Mouse (Mus musculus): ENCODE measurements around the gene Meis2. TPM values are rescaled to one million over a fixed set of nuclear protein-coding genes. Genes with fewer than 3 reads are reported as not detected.

Gene Meis2
- polyA plus RNA-seq, 2 experiments = 17.9 to 26.2 TPM

- no peaks in the 10 kb centered on the region for H3K36me3 ChIP-seq (ENCODE audit: control insufficient read depth, insufficient read depth, low read length)
- peak overlapping the region; percentile 29 for H3K4me2 ChIP-seq (replicated peaks; ENCODE audit: low read depth, low read length, severe bottlenecking)
- WGBS = 6% methylated on average over 9 of the region's 9 CpGs
- H3K9ac ChIP-seq (ENCODE audit: low read depth, low read length, severe bottlenecking) = no peak overlapping the region
- H3K27me3 ChIP-seq (ENCODE audit: control insufficient read depth, insufficient read depth, low read length) = no peaks in the 10 kb centered on the region; the same call in 1 of the 2 replicates
- H3K27ac ChIP-seq (replicated peaks; ENCODE audit: low read depth, low read length) = 0 out of 2 replicates have a peak overlapping the region, but pooled peaks have one; percentile 27
- H3K4me3 ChIP-seq (replicated peaks; ENCODE audit: low read length) = no peak overlapping the region
- peaks cover 20% of the 10 kb centered on the region for H3K4me1 ChIP-seq (ENCODE audit: control insufficient read depth, insufficient read depth, low read length)
- peak; percentile 27 for DNase-seq (ENCODE audit: low spot score)
- no peak for TF ChIP-seq POLR2A (IDR thresholded peaks at IDR 0.05; ENCODE audit: borderline replicate concordance, extremely low read depth, insufficient read depth, insufficient read length)
- ATAC-seq (ENCODE audit: low FRiP score, low read depth) = peak; percentile 74
- H3K9me3 ChIP-seq (ENCODE audit: control insufficient read depth, low read length) = no peaks in the 10 kb centered on the region
Measured at GRCm38 (mm10) chr2:116021046-116021445, 44.6 kb downstream of the Meis2 start.

GRCm38 (mm10) chr2:116020451-116020951 lies 45.1 kb downstream of the Meis2 start:
- H3K4me2 ChIP-seq (replicated peaks; ENCODE audit: low read depth, low read length, severe bottlenecking) = peak overlapping the region; percentile 29
- DNase-seq (ENCODE audit: low spot score) = no peak
- no peak overlapping the region for H3K9ac ChIP-seq (ENCODE audit: low read depth, low read length, severe bottlenecking)

GRCm38 (mm10) chr2:116019959-116020358 lies 45.7 kb downstream of the Meis2 start:
- ATAC-seq (ENCODE audit: low FRiP score, low read depth) (no peak), DNase-seq (ENCODE audit: low spot score) (no peak)
- Histone ChIP-seq H3K36me3 (ENCODE audit: control insufficient read depth, insufficient read depth, low read length) (no peaks in the 10 kb centered on the region), H3K27me3 (ENCODE audit: control insufficient read depth, insufficient read depth, low read length) (no peaks in the 10 kb centered on the region; the same call in 1 of the 2 replicates), H3K4me2 (replicated peaks; ENCODE audit: low read depth, low read length, severe bottlenecking) (no peak overlapping the region), H3K27ac (replicated peaks; ENCODE audit: low read depth, low read length) (no peak overlapping the region), H3K9me3 (ENCODE audit: control insufficient read depth, low read length) (no peaks in the 10 kb centered on the region), H3K4me1 (ENCODE audit: control insufficient read depth, insufficient read depth, low read length) (peaks cover 20% of the 10 kb centered on the region), H3K9ac (ENCODE audit: low read depth, low read length, severe bottlenecking) (no peak overlapping the region), H3K4me3 (replicated peaks; ENCODE audit: low read length) (no peak overlapping the region)
- no peak for TF ChIP-seq POLR2A (IDR thresholded peaks at IDR 0.05; ENCODE audit: borderline replicate concordance, extremely low read depth, insufficient read depth, insufficient read length)
- 32% methylated on average over 9 of the region's 9 CpGs for WGBS

More at GRCm38 (mm10) chr2:116020451-116020951, 45.1 kb downstream of the Meis2 start:
- H3K27ac ChIP-seq (replicated peaks; ENCODE audit: low read depth, low read length) = 0 out of 2 replicates have a peak overlapping the region, but pooled peaks have one; percentile 27
- no peaks in the 10 kb centered on the region for H3K36me3 ChIP-seq (ENCODE audit: control insufficient read depth, insufficient read depth, low read length)
- no peak overlapping the region for H3K4me3 ChIP-seq (replicated peaks; ENCODE audit: low read length)
- 18% methylated on average over 5 of the region's 5 CpGs for WGBS
- H3K9me3 ChIP-seq (ENCODE audit: control insufficient read depth, low read length) = no peaks in the 10 kb centered on the region
- ATAC-seq (ENCODE audit: low FRiP score, low read depth) = peak; percentile 19; the same call in 1 of the 2 replicates
- no peak for TF ChIP-seq POLR2A (IDR thresholded peaks at IDR 0.05; ENCODE audit: borderline replicate concordance, extremely low read depth, insufficient read depth, insufficient read length)
- H3K27me3 ChIP-seq (ENCODE audit: control insufficient read depth, insufficient read depth, low read length) = no peaks in the 10 kb centered on the region; the same call in 1 of the 2 replicates
- peaks cover 20% of the 10 kb centered on the region for H3K4me1 ChIP-seq (ENCODE audit: control insufficient read depth, insufficient read depth, low read length)

GRCm38 (mm10) chr2:116019466-116019794 lies 46.2 kb downstream of the Meis2 start:
- Histone ChIP-seq H3K27ac (replicated peaks; ENCODE audit: low read depth, low read length) (no peak overlapping the region), H3K27me3 (ENCODE audit: control insufficient read depth, insufficient read depth, low read length) (no peaks in the 10 kb centered on the region; the same call in 1 of the 2 replicates), H3K4me3 (replicated peaks; ENCODE audit: low read length) (no peak overlapping the region), H3K36me3 (ENCODE audit: control insufficient read depth, insufficient read depth, low read length) (no peaks in the 10 kb centered on the region), H3K9me3 (ENCODE audit: control insufficient read depth, low read length) (no peaks in the 10 kb centered on the region), H3K4me1 (ENCODE audit: control insufficient read depth, insufficient read depth, low read length) (peaks cover 20% of the 10 kb centered on the region), H3K9ac (ENCODE audit: low read depth, low read length, severe bottlenecking) (no peak overlapping the region), H3K4me2 (replicated peaks; ENCODE audit: low read depth, low read length, severe bottlenecking) (no peak overlapping the region)
- DNase-seq (ENCODE audit: low spot score) (no peak), ATAC-seq (ENCODE audit: low FRiP score, low read depth) (no peak)
- TF ChIP-seq POLR2A (IDR thresholded peaks at IDR 0.05; ENCODE audit: borderline replicate concordance, extremely low read depth, insufficient read depth, insufficient read length) = no peak
- WGBS = 37% methylated on average over 6 of the region's 6 CpGs

GRCm38 (mm10) chr2:116018781-116019465 lies 46.7 kb downstream of the Meis2 start:
- no peak for TF ChIP-seq POLR2A (IDR thresholded peaks at IDR 0.05; ENCODE audit: borderline replicate concordance, extremely low read depth, insufficient read depth, insufficient read length)
- Histone ChIP-seq H3K9ac (ENCODE audit: low read depth, low read length, severe bottlenecking) (no peak overlapping the region), H3K27me3 (ENCODE audit: control insufficient read depth, insufficient read depth, low read length) (no peaks in the 10 kb centered on the region; the same call in 1 of the 2 replicates), H3K27ac (replicated peaks; ENCODE audit: low read depth, low read length) (no peak overlapping the region), H3K9me3 (ENCODE audit: control insufficient read depth, low read length) (no peaks in the 10 kb centered on the region), H3K4me2 (replicated peaks; ENCODE audit: low read depth, low read length, severe bottlenecking) (no peak overlapping the region), H3K4me1 (ENCODE audit: control insufficient read depth, insufficient read depth, low read length) (peaks cover 20% of the 10 kb centered on the region), H3K36me3 (ENCODE audit: control insufficient read depth, insufficient read depth, low read length) (no peaks in the 10 kb centered on the region), H3K4me3 (replicated peaks; ENCODE audit: low read length) (no peak overlapping the region)
- no peak for DNase-seq (ENCODE audit: low spot score)
- no peak for ATAC-seq (ENCODE audit: low FRiP score, low read depth)
- 48% methylated on average over 10 of the region's 10 CpGs for WGBS
